Mouse (Mus musculus) liver, adult 2 months (tissue): ENCODE data around the gene Cldn8. TPM values are rescaled to one million over a fixed set of nuclear protein-coding genes. Genes with fewer than 3 reads are reported as not detected.

ENCODE experiments used
- DNase-seq: peaks from one replicate; pipeline ENCODE4 v3.0.0-alpha.2; 2011; ENCODE audit warnings: low read depth, low spot score; ENCODE audit errors: extremely low read depth
- H3K27ac ChIP-seq: fragments of 200-500 bp; replicated peaks from 2 replicates; pipeline ENCODE4 v1.5.1; 2012; ENCODE audit warnings: low read depth, mild to moderate bottlenecking, control low read depth, inconsistent platforms, low read length; ENCODE audit not compliant: insufficient read depth
- H3K27me3 ChIP-seq: fragments of 200-500 bp; 2 replicates; pipeline ENCODE4 v1.6.1; 2012; ENCODE audit warnings: mild to moderate bottlenecking, moderate library complexity, low read length, inconsistent platforms; ENCODE audit not compliant: control insufficient read depth, insufficient read depth
- H3K36me3 ChIP-seq: fragments of 200-500 bp; 2 replicates; pipeline ENCODE4 v1.6.1; 2012; ENCODE audit warnings: low read length, inconsistent platforms; ENCODE audit not compliant: control insufficient read depth, insufficient read depth
- H3K4me1 ChIP-seq: fragments of 200-500 bp; 2 replicates; pipeline ENCODE4 v1.6.1; 2011; ENCODE audit warnings: low read length; ENCODE audit not compliant: control insufficient read depth, insufficient read depth
- H3K4me3 ChIP-seq: fragments of 200-500 bp; 2 replicates; pipeline ENCODE4 v1.5.1; 2011; ENCODE audit warnings: low read depth, mild to moderate bottlenecking, control low read depth, low read length, moderate library complexity; ENCODE audit not compliant: insufficient read depth
- H3K79me2 ChIP-seq: fragments of 200-500 bp; 2 replicates; pipeline ENCODE4 v1.6.1; 2012; ENCODE audit warnings: inconsistent platforms, mild to moderate bottlenecking, low read length, moderate library complexity; ENCODE audit not compliant: control insufficient read depth, insufficient read depth
- H3K9ac ChIP-seq: fragments of 200-500 bp; 2 replicates; pipeline ENCODE4 v1.6.1; 2012; ENCODE audit warnings: low read depth, mild to moderate bottlenecking, control low read depth, inconsistent platforms, low read length
- CTCF ChIP-seq: fragments of 200-500 bp; IDR thresholded peaks from 2 replicates; pipeline ENCODE4 v1.5.1; 2011; ENCODE audit warnings: low read depth, low read length, control low read depth
- POLR2A ChIP-seq: fragments of 200-500 bp; IDR thresholded peaks from 2 replicates; pipeline ENCODE4 v1.6.1; 2011; ENCODE audit warnings: low read length, control low read depth; ENCODE audit not compliant: insufficient read depth; ENCODE audit errors: extremely low read depth
- WGBS: fragments of 180-500 bp; shearing (Covaris S2); methylation state at CpG from one replicate; pipeline ENCODE4 v1.1.7; 2018; 5-methylcytosine and 5-hydroxymethylcytosine counted together
- polyA plus RNA-seq: library from polyadenylated mRNA; depleted of rRNA; stranded (reverse); fragments of >200 nt; gene quantifications from 2 replicates; pipeline ENCODE4 v1.2.3, GENCODE M21; 2012; rRNA removed
- total RNA-seq: library from RNA; depleted of rRNA; stranded (reverse); fragments of >200 nt; gene quantifications from 2 replicates; pipeline ENCODE4 v1.2.3, GENCODE M21; 2014; rRNA removed

Gene Cldn8
- total RNA-seq (0.13 and 0.37 TPM in 2 replicates), polyA plus RNA-seq (0.05 TPM in 1 of 2 replicates, not detected in the other)

GRCm38 (mm10) chr16:88563045-88563913 lies at the start of gene Cldn8:
Gene Cldn8, minus strand, starts transcription at chr16:88563183.
- Histone ChIP-seq H3K27ac (no peak within 1 kb of the TSS), H3K36me3 (no peaks in the 10 kb centered on the region), H3K27me3 (no peaks in the 10 kb centered on the region), H3K9ac (no peak within 1 kb of the TSS), H3K4me1 (no peaks in the 10 kb centered on the region), H3K79me2 (no peaks in the 10 kb centered on the region), H3K4me3 (no peak within 1 kb of the TSS)
- DNase-seq: no peak
- TF ChIP-seq CTCF: no peak
- TF ChIP-seq POLR2A: no peak
- WGBS: 61% methylated on average over 6 of the region's 6 CpGs

- Histone ChIP-seq H3K27me3 (no peaks in the 10 kb centered on the region), H3K36me3 (no peaks in the 10 kb centered on the region), H3K4me3 (no peak overlapping the region), H3K27ac (no peak overlapping the region), H3K4me1 (no peaks in the 10 kb centered on the region), H3K9ac (no peak overlapping the region), H3K79me2 (no peaks in the 10 kb centered on the region)
- no peak for TF ChIP-seq POLR2A
- no peak for TF ChIP-seq CTCF
- no peak for DNase-seq
- 80% methylated on average over 4 of the region's 4 CpGs for WGBS
These were observed 49.7 kb upstream of the Cldn8 start for GRCm38 (mm10) chr16:88612712-88613111.

DNA sequence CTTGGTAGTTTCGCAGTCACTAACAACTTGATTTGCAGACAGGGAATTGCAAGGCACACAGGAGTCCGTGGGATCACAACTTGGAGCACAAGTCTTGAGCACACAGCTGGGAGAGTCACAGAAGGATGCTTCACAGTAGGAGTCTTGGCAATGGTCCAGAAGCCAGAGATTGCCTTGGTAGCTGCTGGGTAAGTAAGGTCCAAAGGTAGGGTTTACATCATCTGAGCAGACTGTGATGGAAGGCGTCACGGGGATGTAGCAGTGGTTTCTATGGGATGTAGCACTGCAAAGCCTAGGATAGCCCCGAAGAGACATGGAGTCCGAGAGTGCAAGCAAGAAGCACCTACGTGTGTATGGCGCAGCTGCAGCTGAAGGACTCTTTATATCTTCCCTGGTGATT lies 48.9 kb upstream of the Cldn8 start, which contains the start of gene Krtap24-1:
Krtap24-1 (minus strand) TSS at position 358 of the 400 bp plus-strand sequence.
- H3K9ac ChIP-seq: no peak within 1 kb of the TSS
- TF ChIP-seq POLR2A (no peak), CTCF (no peak)
- no peaks in the 10 kb centered on the region for H3K27me3 ChIP-seq
- H3K4me3 ChIP-seq: no peak within 1 kb of the TSS
- H3K27ac ChIP-seq: no peak within 1 kb of the TSS
- no peaks in the 10 kb centered on the region for H3K36me3 ChIP-seq
- WGBS: 85% methylated on average over 8 of the region's 8 CpGs
- no peak for DNase-seq
- no peaks in the 10 kb centered on the region for H3K4me1 ChIP-seq
- no peaks in the 10 kb centered on the region for H3K79me2 ChIP-seq

- Histone ChIP-seq H3K27ac (no peak overlapping the region), H3K9ac (no peak overlapping the region), H3K4me3 (no peak overlapping the region), H3K4me1 (no peaks in the 10 kb centered on the region), H3K36me3 (no peaks in the 10 kb centered on the region), H3K79me2 (no peaks in the 10 kb centered on the region), H3K27me3 (no peaks in the 10 kb centered on the region)
- no peak for DNase-seq
- 90% methylated on average over 6 of the region's 6 CpGs for WGBS
- TF ChIP-seq CTCF (no peak), POLR2A (no peak)
These were observed 41.6 kb upstream of the Cldn8 start for GRCm38 (mm10) chr16:88604570-88604969.

GRCm38 (mm10) chr16:88602464-88602863 lies 39.5 kb upstream of the Cldn8 start:
- H3K4me3 ChIP-seq: no peak overlapping the region
- H3K79me2 ChIP-seq: no peaks in the 10 kb centered on the region
- DNase-seq: no peak
- no peaks in the 10 kb centered on the region for H3K4me1 ChIP-seq
- WGBS: 34% methylated on average over 1 of the region's 1 CpGs
- no peaks in the 10 kb centered on the region for H3K27me3 ChIP-seq
- no peak overlapping the region for H3K9ac ChIP-seq
- H3K36me3 ChIP-seq: no peaks in the 10 kb centered on the region
- TF ChIP-seq POLR2A (no peak), CTCF (no peak)
- H3K27ac ChIP-seq: no peak overlapping the region

- Histone ChIP-seq H3K4me3 (no peak overlapping the region), H3K9ac (no peak overlapping the region), H3K36me3 (no peaks in the 10 kb centered on the region), H3K4me1 (no peaks in the 10 kb centered on the region), H3K79me2 (no peaks in the 10 kb centered on the region), H3K27me3 (no peaks in the 10 kb centered on the region), H3K27ac (no peak overlapping the region)
- no peak for TF ChIP-seq POLR2A
- TF ChIP-seq CTCF: no peak
- WGBS: 57% methylated on average over 8 of the region's 8 CpGs
- DNase-seq: no peak
These were observed 37.3 kb upstream of the Cldn8 start for GRCm38 (mm10) chr16:88600303-88600702.
